Mouse (Mus musculus): ENCODE measurements at regions not wholly inside any gene's neighbourhood (a gene's known extent, or its start where the extent isn't known, plus 50 kb on each side); places are given as distances from the start of the nearest gene placed in this dataset.
"Not testable (repeated sequence)": the region's sequence is repeated elsewhere in the genome, so short reads cannot be mapped to it uniquely, and the experiment has no call there.

GRCm38 (mm10) chr15:93189266-93189855 is 85.6 kb downstream of the Gxylt1 start:
- no peak for DNase-seq (ENCODE audit: extremely low spot score in 1 of 2, low spot score in 1 of 2)

- DNase-seq (ENCODE audit: extremely low spot score in 1 of 2, low spot score in 1 of 2) = no peak
Observed at GRCm38 (mm10) chr15:93176221-93176620, 98.8 kb downstream of the Gxylt1 start.

DNA sequence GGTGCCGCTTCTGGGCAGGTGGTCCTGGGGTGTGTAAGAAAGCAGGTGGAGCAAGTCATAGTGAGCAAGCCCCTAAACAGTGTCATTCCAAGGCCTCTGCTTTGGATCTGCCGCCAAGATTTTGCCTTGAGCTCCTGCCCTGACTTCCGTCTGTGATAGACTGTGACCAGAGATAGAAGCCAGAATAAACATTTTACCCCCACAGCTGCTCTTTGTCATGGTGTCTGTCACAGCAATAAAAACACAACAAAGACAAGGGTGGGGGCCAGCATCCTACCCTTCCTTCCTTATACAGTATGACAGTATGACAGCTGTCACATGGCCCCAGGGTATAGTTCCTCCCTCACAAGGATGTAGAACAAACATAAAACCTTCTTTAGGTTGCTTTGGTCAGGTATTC is 106.2 kb downstream of the Gxylt1 start:
- DNase-seq (ENCODE audit: extremely low spot score in 1 of 2, low spot score in 1 of 2) = no peak

- DNase-seq (ENCODE audit: extremely low spot score in 1 of 2, low spot score in 1 of 2) = no peak
Observed at GRCm38 (mm10) chr15:93167451-93167850, 107.5 kb downstream of the Gxylt1 start.

DNA sequence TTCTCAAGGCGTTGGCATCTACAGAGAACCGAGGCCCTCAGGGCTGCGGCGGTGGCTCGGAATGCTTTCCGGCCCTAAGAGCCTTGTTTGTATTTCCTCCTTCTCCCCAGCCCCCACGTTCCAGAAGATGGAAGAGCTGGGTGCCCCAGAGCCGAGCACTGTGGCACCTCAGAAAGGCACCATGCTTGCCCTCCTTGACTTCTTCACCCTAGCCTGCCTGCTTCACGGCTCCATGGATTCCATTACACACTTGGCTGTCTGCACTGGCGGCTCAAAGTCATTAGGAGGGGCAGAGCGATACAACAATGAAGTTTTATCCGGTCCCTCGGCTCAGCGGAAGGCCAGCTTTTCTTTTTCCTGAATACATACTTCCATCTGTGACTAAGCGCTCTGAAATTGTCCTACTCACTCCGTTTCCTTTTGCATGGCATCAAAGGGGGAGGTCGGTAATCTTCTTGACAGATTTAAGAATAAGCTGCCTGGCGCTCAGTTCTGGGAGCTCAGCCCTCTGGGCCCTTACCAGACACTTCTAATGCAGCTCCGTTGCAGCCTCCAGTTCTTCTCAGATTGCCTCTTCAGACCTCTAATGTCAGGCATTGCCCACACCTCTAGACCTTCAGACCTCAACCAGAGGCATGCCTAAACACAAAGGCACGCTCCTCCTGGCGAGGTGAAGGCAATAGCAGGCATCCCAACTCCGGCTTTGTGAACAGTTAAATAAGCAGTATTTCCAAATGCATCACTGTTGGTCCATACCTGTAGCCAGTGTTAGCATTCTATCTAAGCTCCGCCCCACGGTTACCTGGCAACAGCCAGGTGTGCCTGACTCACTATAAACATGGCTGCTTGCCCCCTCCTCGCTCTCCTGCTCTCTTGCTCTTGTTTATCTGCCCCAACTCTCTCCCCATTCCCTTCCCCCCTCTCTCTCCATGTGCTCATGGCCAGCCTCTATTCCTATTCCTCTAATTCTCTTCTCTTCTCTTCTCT is 112.8 kb downstream of the Gxylt1 start:
- DNase-seq (ENCODE audit: extremely low spot score in 1 of 2, low spot score in 1 of 2) = no peak

- no peak for DNase-seq (ENCODE audit: extremely low spot score in 1 of 2, low spot score in 1 of 2)
Observed at GRCm38 (mm10) chr15:93161329-93161728, 113.7 kb downstream of the Gxylt1 start.

GRCm38 (mm10) chr15:93155756-93156155 is 119.2 kb downstream of the Gxylt1 start:
- DNase-seq (ENCODE audit: extremely low spot score in 1 of 2, low spot score in 1 of 2) = no peak

- peak in 1 of 2 experiments; percentile 36 for DNase-seq (ENCODE audit: extremely low spot score in 1 of 2, low spot score in 1 of 2)
Observed at GRCm38 (mm10) chr15:93154022-93154421, 121.0 kb downstream of the Gxylt1 start.

DNA sequence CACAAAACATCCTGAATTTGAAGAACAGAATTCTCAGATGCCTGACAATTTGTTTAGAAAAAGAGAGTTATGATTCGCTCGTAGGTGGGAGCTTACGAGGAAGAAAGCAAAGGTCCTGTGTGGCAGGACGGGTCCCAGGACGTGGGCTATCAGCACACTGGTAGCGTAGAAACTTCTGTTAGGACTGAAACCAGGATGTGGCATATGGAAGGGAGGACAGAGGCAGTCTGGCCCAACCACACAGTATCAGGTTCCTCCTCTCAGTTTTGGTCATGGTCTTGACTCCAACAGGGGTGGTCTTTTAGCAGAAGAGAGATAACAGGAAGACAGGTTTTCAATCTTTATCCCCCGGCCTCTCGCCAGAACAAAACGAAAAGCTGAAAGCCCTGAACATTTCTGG is 130.1 kb downstream of the Gxylt1 start:
- no peak for DNase-seq (ENCODE audit: extremely low spot score in 1 of 2, low spot score in 1 of 2)

DNA sequence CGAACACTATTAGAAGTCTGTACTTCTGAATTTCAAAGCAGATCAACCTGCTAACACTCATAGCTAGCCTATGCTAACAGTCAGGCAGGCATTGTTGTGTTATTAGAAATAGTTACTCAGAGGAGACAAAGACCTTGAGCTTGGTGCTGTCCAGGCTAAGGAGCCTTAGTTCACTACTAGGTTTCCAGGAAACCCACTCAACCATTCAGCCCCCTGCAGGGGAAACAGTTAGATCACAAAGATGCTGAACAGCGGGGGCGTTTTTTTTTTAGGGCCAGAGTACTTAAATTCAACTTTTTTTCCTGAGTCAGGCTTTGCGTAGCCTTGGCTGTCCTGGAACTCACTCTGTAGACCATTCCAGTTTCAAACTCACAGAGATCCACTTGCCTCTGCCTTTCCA is 130.7 kb downstream of the Gxylt1 start:
- DNase-seq (ENCODE audit: extremely low spot score in 1 of 2, low spot score in 1 of 2) = no peak

- peak; percentile 33 to 35 for DNase-seq (ENCODE audit: extremely low spot score in 1 of 2, low spot score in 1 of 2)
Observed at GRCm38 (mm10) chr15:93133379-93133778, 141.6 kb downstream of the Gxylt1 start.

GRCm38 (mm10) chr15:93131056-93131455 is 143.9 kb downstream of the Gxylt1 start:
- DNase-seq (ENCODE audit: extremely low spot score in 1 of 2, low spot score in 1 of 2) = no peak

DNA sequence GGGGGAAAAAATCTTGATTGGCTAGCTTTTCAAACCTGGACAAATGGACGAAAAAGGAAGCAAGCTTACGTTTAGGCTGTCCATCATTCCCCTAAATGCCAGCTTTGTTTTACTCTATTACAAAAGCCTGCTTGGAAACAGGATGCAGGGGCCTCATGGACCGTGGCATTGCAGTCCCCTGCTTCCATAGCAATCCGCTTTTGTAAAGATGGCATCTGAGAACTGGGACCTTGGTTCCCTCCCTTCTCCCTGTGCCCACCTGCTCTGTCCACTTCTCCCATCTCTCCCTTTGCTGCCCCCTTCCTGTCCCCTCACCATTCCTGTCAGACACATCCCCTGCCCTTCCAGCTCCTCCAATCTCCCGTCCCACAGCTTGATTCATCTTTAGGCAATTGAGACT is 149.7 kb downstream of the Gxylt1 start:
- no peak for DNase-seq (ENCODE audit: extremely low spot score in 1 of 2, low spot score in 1 of 2)

GRCm38 (mm10) chr15:93121156-93121555 is 153.8 kb downstream of the Gxylt1 start:
- no peak for DNase-seq (ENCODE audit: extremely low spot score in 1 of 2, low spot score in 1 of 2)

- DNase-seq (ENCODE audit: extremely low spot score in 1 of 2, low spot score in 1 of 2) = not testable (repeated sequence)
Observed at GRCm38 (mm10) chr15:93117806-93118205, 157.2 kb downstream of the Gxylt1 start.

GRCm38 (mm10) chr15:93115674-93116102 is 159.3 kb downstream of the Gxylt1 start:
- DNase-seq (ENCODE audit: extremely low spot score in 1 of 2, low spot score in 1 of 2) = peak; percentile 36 to 39

DNA sequence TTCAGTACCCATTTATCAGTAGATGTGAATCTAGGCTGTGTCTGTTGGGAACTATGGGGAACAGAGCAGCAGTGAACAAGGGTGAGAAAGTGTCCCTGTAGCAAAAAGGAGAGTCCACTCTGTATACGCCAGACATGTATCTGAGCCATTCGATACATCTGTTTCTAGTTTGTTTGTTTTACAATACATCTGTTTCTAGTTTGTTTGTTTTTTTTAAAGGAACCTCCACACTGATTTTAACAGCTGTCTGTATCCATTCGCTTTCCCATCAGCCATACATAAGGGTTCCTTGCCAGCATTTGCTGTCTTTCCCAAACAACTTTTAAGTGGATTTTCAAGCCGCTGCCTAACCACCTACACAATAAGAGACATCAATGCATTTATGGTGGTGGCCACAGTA is 170.0 kb downstream of the Gxylt1 start:
- no peak for DNase-seq (ENCODE audit: extremely low spot score in 1 of 2, low spot score in 1 of 2)

GRCm38 (mm10) chr15:93103426-93103825 is 171.6 kb downstream of the Gxylt1 start:
- DNase-seq (ENCODE audit: extremely low spot score in 1 of 2, low spot score in 1 of 2) = no peak

DNA sequence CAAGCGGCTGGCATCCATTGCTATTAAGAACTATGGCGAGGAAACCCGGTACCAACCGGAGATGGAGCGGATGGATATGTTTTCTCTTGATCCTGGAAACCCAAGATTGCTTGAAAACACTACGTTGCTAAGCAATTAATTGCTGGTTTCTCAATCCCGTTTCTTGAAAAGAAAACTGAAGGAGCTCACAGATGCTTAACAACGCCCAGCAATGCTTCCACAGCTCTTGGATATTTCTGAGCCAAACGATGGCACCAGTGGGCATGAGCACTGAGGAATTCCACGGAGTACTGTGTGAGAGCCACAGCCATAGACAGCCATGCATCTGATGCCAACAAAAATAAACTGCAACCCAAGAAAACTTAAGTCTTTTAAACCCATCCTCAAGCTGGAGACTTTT is 173.1 kb downstream of the Gxylt1 start:
- no peak for DNase-seq (ENCODE audit: extremely low spot score in 1 of 2, low spot score in 1 of 2)

GRCm38 (mm10) chr15:93100837-93101236 is 174.1 kb downstream of the Gxylt1 start:
- DNase-seq (ENCODE audit: extremely low spot score in 1 of 2, low spot score in 1 of 2) = no peak

DNA sequence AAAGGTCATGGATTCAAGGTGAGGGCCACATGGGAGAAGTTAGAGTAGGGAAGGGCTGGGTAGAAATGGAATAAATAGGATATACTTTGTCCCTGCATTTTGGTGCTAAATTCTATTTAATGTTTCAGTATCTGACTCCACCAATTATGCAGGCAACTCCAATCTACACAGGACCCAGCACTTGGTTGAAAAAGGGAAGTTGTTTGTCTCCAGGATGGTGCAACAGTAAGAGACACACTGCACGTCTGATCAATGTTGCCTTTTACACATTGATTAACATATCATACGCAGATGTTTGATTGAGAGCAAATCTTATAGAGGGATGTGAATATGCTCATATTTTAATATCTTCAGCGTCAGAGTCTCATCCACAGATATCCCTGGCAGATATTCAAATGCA is 175.1 kb downstream of the Gxylt1 start:
- no peak for DNase-seq (ENCODE audit: extremely low spot score in 1 of 2, low spot score in 1 of 2)

GRCm38 (mm10) chr15:93096335-93096734 is 178.6 kb downstream of the Gxylt1 start:
- no peak for DNase-seq (ENCODE audit: extremely low spot score in 1 of 2, low spot score in 1 of 2)
